Mouse (Mus musculus): Measurements from ENCODE around the gene Clba1.

- TF ChIP-seq POLR2A (IDR thresholded peaks at IDR 0.05; ENCODE audit: insufficient read depth, low read depth, low read length) (no peak), CTCF (IDR thresholded peaks at IDR 0.05; ENCODE audit: insufficient read depth, low read depth, low read length) (no peak)
Observed at GRCm38 (mm10) chr12:112774481-112774880, 34.3 kb upstream of the Clba1 start.

All from olfactory bulb, adult 2 months (tissue).